Comparison of ENCODE assay signal across 8 mouse cellular contexts in the genomic region with DNA sequence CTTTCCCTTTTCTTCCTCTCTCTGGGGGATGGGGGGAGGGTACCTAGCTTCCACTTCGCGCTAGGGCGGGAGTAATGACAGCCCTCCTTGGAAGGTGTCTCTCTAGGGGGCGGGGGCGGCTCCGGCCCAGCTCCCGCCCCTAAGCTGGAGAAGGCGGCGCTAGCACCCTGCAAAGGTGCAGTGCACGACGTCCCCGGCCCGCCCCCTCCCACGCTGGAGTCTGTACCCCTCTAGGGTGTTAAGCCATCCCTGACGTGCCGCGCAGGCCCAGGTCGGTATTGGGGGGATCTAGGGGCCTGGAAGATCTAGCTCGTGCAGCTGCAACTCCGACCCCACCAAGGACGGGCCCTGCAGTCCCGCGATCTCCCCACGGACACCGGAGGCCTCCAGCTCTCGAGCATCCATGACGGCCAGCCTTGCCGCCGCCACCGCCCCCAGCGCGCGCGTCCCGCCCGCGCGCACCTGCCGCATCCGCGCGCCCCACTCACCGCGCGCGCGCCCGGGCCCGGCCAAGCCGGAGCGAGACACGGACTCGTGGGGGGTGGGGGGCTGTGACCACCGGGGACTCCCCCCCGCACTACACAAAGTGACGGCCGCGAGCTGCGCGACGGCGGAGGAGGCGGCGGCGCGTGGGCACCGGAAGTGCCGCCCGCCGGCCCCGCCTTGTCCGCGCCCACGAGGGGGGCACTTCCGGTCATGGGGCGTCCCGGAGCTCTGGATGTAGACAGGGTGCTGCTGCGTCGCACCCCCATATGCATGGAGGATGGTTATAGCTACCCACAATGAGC. TPM values are rescaled to one million over a fixed set of nuclear protein-coding genes. Genes with fewer than 3 reads are reported as not detected.
DNase-seq lines count a peak whose midpoint lies in the region; ATAC-seq lines count a peak whose summit lies in the region.

TSS of gene Zfp316 (minus strand) at position 660 of the 788 bp plus-strand sequence.

- ATAC-seq in inflammation-experienced regulatory T-cells, adult 6 months, result peak; percentile 60
- ATAC-seq in megakaryocyte progenitor cell, adult 5-6 weeks (replicated peaks; ENCODE audit: poor library complexity), result peak; percentile 20

- intact Hi-C loops in left cerebral cortex, postnatal 14 days (cut with DNase I), result no loop called here

- DNase-seq in adipocyte (ENCODE audit: low spot score), result peak; percentile 64
- peak; percentile 71 for DNase-seq in embryo, embryonic 10 days (ENCODE audit: low spot score)
- peak; percentile 61 for DNase-seq in gastrocnemius, postnatal 25 days
- DNase-seq in left cerebral cortex, postnatal 14 days (ENCODE audit: low spot score in 2 of 2), result peak; percentile 74 to 78
- peak; percentile 77 for DNase-seq in right cerebral cortex, postnatal 14 days
- peak; percentile 69 for DNase-seq in yolk sac, embryonic 10.5 days (ENCODE audit: low spot score)

RNA-seq across cellular contexts. Expression of gene Zfp316, which starts in this region (rescaled TPM):
- total RNA-seq in gastrocnemius, postnatal 25 days (2021), result 1 to 10 TPM; 2.9 to 3.1 TPM
- under 1 TPM; 0.16 to 0.40 (median 0.34) TPM for polyA plus RNA-seq in inflammation-experienced regulatory T-cells, adult 6 months (2017; shearing (Covaris generic))
- total RNA-seq in left cerebral cortex, postnatal 14 days (2021), result 10 to 100 TPM; 20.1 to 20.5 TPM
- total RNA-seq in megakaryocyte progenitor cell, adult 5-6 weeks (2015), result 0.44 and 0.59 TPM in 2 replicates
- 1.8 and 3.7 TPM in 2 replicates for total RNA-seq in megakaryocyte progenitor cell, adult 5-6 weeks (2017)

Comparison
In these comparisons a context has a peak if more than half of its experiments do, and no peak if none do; other contexts are left out.
1. Peak in every context shown above with its lines: DNase-seq and ATAC-seq.
2. RNA of gene Zfp316 (total RNA-seq): 20.1 to 20.5 TPM in left cerebral cortex, postnatal 14 days; 2.9 to 3.1 TPM in gastrocnemius, postnatal 25 days and 0.44 to 3.7 TPM in megakaryocyte progenitor cell, adult 5-6 weeks; every median in the first group is over 4 times any median in the second.
3. Peak in ATAC-seq in inflammation-experienced regulatory T-cells, adult 6 months; RNA of the gene not detected or under 1 TPM.